Mouse (Mus musculus) hematopoietic stem cell, adult 5-6 weeks (primary cell): ENCODE data around the gene Traf2. TPM values are rescaled to one million over a fixed set of nuclear protein-coding genes. Genes with fewer than 3 reads are reported as not detected.

ENCODE experiments used
- ATAC-seq, 2 experiments: fragments of 125-278 bp in 1 of 2; replicated peaks in 1 of 2; 2 replicates each; pipeline ENCODE4 v1.8.0; 2016 to 2017; ENCODE audit warnings: inconsistent platforms in 2 of 2, mild to moderate bottlenecking in 2 of 2, moderate number of reproducible peaks in 2 of 2, low read depth in 1 of 2, moderate TSS enrichment in 1 of 2; ENCODE audit not compliant: low FRiP score in 2 of 2, poor library complexity in 2 of 2, severe bottlenecking in 2 of 2, insufficient read depth in 1 of 2, low TSS enrichment in 1 of 2
- total RNA-seq: library from RNA; stranded (forward); fragments of 172-1452, 232-1000 nt; gene quantifications from 2 replicates; pipeline ENCODE4 v1.2.3, GENCODE M21; 2017

Gene Traf2
- total RNA-seq, 1 experiment from 2014 or later: 20.2 TPM

GRCm38 (mm10) chr2:25576965-25577891, 30.5 kb upstream of the Traf2 start:
- no peak for ATAC-seq

GRCm38 (mm10) chr2:25576028-25576850, 29.5 kb upstream of the Traf2 start:
- ATAC-seq: no peak

GRCm38 (mm10) chr2:25575432-25576027, 28.8 kb upstream of the Traf2 start:
- no peak for ATAC-seq

- ATAC-seq: peak; percentile 91 to 96
Observed at GRCm38 (mm10) chr2:25574579-25575431, 28.1 kb upstream of the Traf2 start, which contains the start of the genes Mamdc4 and Phpt1. Gene Mamdc4 (minus strand): TSS chr2:25574845. Gene Phpt1 (minus strand): TSS chr2:25575224.

GRCm38 (mm10) chr2:25574136-25574535, 27.4 kb upstream of the Traf2 start:
- no peak for ATAC-seq

- no peak for ATAC-seq
Observed at GRCm38 (mm10) chr2:25573068-25573467, 26.3 kb upstream of the Traf2 start.

- ATAC-seq: no peak
Observed at GRCm38 (mm10) chr2:25571221-25571620, 24.5 kb upstream of the Traf2 start.

- ATAC-seq: no peak
Observed at GRCm38 (mm10) chr2:25569323-25569722, 22.6 kb upstream of the Traf2 start.

- ATAC-seq: no peak
Observed at GRCm38 (mm10) chr2:25568473-25569019, 21.8 kb upstream of the Traf2 start.

GRCm38 (mm10) chr2:25566558-25566957, 19.8 kb upstream of the Traf2 start:
- ATAC-seq: no peak

- no peak for ATAC-seq
Observed at GRCm38 (mm10) chr2:25565741-25566140, 19.0 kb upstream of the Traf2 start.

GRCm38 (mm10) chr2:25561946-25562345, 15.2 kb upstream of the Traf2 start:
- no peak for ATAC-seq

- ATAC-seq: no peak
Observed at GRCm38 (mm10) chr2:25560551-25560950, 13.8 kb upstream of the Traf2 start.

GRCm38 (mm10) chr2:25558774-25559173, 12.0 kb upstream of the Traf2 start:
- ATAC-seq: no peak

- no peak for ATAC-seq
Observed at GRCm38 (mm10) chr2:25557964-25558360, 11.2 kb upstream of the Traf2 start.

GRCm38 (mm10) chr2:25557221-25557963, 10.7 kb upstream of the Traf2 start, which contains the start of gene Edf1:
Gene Edf1 (plus strand): TSS chr2:25557847.
- peak; percentile 96 to 98 for ATAC-seq
